Mouse (Mus musculus): ENCODE measurements at regions not wholly inside any gene's neighbourhood (a gene's known extent, or its start where the extent isn't known, plus 50 kb on each side); places are given as distances from the start of the nearest gene placed in this dataset.

DNA sequence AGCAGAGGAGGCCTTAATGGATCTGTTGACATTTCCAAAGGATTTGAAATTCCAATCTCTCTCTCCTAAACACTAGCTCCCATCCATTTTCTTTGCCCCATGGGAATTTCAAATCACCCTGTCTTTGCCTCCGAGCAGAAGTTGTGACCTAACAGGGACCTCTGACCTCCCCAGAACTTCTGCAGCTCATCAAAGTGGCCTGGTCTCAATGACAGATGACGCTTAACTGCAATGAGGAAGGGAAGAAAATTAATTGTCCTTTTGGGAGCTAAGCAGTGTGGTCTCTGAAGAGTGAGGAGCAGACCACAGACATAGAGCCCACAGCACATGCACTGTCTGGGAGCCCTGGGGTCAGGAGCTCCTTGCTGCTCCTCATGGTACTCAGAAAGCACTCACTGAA, 155.3 kb downstream of the Tox3 start:
- in situ Hi-C loops (cut with MseI, MboI) = no loop called here

DNA sequence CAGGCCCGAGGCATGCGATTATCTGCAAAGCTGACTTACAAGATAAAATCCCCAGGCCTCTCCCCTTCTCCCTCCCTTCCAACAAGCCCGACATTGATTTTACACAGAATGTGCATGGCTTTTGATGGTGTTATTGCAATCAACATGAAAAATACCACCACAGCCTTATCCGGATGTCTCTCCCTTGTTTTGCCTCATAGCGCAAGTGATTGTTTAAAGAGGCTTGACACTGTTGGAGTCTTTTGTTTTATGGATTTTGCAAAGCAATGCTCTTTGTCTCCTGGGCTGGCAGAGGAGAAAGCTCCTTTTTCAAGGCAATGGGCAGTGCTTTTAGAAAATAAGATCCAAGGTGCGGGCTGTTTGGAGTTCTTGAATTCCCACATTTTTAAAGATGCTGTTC, 165.3 kb downstream of the Tox3 start:
- in situ Hi-C loops (cut with MseI, MboI) = no loop called here

DNA sequence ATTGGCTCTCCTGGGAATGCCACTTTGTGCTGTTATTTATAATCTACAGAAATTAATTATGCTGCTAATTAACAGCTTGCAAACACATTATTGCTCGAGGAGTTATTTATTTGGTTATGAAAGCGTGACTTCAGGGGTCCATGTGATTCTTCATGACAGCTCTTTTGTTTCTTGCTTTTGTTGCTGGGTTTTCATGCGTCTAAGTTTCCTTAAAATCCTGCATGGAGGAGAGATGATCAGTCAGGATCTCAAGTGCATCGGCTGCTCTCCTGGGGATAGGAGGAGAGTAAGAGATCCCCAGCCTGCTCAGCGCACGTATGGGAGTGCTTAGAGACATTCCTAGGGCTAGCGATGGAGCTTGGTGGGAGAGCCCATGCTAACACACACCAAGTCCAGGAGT, 171.4 kb downstream of the Tox3 start:
- in situ Hi-C loops (cut with MseI, MboI) = no loop called here

DNA sequence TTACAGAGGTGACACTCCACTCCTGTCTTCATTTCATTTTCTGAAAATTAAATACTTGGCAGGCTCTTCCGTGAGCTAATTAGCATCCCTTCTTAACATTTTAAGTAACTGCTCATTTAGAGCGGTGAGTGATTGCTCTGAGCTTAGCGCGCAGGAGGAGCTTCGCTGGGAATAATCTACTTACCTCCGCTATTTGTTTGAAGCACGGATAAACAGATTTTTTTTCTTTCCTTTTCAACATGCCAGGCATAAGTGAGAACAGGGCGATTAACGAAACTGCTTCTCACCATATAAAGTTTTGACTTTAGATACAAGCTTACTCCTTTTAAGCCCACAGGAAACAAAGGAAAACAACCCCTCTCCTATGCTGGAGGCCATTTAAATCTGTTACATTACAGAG, 171.8 kb downstream of the Tox3 start:
- in situ Hi-C loops (cut with MseI, MboI) = no loop called here

DNA sequence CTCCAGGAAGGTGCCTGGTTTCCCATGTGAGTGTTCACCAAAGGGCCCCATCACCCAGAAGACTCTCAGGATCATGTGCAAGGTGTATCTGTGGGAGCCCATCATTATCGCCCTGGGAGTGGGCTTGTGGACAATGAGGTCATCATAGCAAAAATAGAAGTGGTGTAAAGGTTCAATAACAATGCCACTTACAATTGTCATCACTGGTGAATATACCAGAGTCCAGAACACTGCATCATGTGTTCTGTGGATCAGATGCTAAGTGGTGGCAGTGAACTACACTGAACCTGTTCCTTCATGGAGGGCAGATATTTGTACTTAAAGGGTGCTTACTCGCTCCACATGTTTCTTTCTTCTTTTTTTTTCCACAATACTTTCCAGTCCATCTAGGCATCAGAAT, 181.5 kb downstream of the Tox3 start:
- in situ Hi-C loops (cut with MseI, MboI) = no loop called here

DNA sequence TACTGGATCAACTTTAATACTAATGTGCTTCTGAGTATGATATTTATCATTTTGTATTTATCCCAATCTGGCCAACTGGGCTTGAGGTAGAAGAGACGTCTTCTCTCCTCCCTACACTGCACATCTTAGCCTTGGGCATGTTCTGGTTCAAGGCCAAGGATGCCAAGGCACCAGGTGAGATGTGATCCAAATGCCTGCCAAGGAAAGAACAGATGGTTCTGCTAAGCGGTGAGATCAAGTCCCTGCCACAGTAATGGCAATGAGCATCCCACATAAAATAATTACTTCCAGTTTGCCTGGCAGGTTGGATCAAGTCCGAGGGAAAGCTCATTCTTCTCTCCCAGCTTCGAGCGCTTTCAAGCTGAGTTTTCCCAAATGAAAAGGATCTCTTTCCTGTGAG, 196.7 kb downstream of the Tox3 start:
- in situ Hi-C loops (cut with MseI, MboI) = no loop called here

DNA sequence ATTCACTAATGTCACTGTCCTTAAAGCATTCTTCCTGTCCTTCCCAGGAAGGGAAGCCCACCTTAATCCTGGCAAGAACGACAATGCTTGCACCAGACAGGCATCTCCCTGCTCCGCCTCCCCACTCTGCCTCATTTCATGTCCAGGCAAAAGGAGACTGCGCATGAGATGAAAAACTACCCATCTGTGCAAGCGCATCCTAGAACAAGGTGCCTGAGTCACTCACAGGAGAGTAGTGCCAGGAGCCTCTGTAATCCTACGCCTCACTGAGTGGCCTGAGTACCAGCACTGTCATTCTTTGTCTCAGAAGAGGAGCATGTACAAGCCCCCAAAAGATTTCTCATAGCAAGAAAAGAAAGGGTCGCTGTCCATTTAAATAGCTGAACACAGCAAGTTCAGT, 198.2 kb downstream of the Tox3 start:
- in situ Hi-C loops (cut with MseI, MboI) = no loop called here

DNA sequence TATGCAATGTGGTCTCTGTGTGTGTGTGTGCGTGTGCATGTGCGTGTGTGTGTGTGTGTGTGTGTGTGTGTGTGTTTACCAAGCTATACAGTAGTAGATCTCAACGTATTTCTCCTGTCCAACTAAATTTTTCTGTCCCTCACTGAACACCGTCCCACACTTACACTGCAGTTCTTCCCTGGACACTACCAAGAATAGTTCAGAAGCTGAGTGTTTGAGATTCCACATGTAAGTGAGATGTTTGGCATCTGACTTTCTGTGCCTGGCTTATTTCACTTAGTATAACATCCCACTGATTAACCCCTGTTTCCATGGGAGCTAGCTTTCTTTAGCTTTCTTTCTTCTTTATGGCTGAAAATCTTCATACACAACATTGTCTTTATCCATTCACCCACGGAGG, 213.5 kb downstream of the Tox3 start:
- in situ Hi-C loops (cut with MseI, MboI) = no loop called here

DNA sequence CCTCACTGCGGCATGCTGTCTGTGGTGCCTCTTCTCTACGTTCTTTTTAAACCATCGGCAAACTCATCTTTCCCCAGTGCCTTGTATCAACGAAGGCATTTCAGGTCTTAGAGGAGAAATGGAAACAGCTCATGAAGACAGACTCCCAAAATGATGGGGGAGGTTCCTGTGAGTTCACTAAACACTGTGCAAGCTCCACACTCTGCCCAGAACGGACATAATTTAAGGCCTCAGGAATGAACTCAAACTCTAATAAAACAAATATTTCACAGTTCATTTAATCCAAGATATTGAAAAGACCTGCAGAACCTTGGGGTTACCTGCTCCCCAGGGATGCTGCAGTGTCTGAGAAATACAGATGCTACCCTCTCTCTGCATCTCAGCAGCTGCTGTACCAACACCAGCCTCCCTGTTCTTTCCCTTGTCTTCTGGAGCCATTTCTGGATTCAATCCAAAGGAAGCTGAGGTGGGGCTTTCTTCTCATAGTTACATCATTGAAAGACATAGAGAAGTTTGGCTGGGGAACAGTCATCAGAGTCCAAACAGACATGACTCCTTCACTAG, 217.4 kb downstream of the Tox3 start:
- in situ Hi-C loops (cut with MseI, MboI) = no loop called here

DNA sequence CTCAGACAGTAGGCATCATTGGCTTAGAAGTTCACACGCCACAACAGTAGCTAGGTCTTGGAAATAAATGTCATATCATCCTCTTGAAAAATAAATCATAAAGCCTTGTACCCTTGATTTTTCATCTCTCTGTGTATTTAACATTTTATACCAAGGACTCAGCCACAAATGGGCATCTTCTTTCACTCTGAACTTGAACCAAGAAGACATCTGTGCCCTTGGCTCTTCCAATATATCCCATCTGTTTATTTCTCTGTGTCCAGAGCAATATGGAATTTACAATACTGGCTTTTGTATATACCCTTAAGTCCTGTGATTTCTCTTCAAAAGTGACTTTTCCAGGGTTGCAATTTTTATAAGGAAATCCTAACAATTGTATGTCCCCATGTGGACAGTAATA, 222.7 kb downstream of the Tox3 start:
- in situ Hi-C loops (cut with MseI, MboI) = no loop called here

DNA sequence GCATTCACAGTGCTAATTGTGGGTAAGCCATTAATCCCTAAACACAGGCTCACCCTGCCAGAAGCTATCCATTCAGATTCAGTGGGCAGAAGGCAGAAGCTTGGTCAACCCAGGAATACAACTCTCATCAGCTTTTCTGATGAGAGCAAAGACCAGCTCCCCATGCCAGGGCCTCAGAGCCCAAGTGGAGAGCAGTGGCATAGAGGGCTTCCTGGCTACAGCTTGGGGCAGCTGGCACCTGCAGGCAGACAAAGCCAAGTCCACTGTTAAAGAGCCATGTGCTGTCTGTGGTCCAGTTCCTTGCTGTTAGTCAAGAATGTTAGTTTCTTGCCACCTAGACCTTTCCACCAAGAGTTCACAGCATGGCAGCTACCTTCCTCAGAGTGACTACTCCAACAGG, 225.0 kb downstream of the Tox3 start:
- in situ Hi-C loops (cut with MseI, MboI) = no loop called here

DNA sequence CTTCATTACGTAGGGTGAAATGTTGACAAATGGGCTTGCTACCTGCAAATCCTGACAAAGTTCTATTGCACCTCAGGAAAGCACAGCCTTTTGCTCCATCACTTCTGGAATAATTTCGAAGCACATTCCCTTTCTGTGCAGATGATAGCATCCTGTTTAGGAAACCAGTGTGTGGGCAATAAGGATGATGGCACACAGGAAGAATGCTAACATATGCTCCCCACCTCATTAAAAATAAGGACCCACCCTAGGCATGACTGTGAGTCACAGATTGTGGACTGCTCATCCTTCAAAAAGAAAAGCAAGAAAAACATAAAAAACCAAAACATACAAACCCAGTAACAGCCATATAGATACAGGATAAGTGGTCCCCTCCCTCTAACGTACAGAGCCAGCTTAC, 226.2 kb downstream of the Tox3 start:
- in situ Hi-C loops (cut with MseI, MboI) = no loop called here

DNA sequence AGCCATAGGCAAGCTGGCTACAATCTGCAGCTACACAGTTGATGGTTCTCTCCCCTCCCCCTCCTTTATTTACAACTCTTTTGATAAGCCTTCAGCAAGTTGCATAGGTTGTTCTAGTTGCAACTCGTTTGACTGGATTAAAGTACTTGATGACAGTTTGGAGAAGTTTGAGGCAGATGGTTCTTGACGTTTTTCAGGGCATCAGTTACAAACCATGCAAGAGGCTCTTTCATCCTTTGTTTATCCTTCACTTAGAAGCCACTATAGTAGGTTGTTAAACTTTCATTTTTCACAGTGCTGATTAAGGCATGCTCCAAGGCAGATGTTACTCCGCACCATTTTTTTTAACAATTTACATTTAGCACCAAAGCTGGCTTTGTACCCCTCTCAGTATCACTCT, 227.1 kb downstream of the Tox3 start:
- in situ Hi-C loops (cut with MseI, MboI) = no loop called here

DNA sequence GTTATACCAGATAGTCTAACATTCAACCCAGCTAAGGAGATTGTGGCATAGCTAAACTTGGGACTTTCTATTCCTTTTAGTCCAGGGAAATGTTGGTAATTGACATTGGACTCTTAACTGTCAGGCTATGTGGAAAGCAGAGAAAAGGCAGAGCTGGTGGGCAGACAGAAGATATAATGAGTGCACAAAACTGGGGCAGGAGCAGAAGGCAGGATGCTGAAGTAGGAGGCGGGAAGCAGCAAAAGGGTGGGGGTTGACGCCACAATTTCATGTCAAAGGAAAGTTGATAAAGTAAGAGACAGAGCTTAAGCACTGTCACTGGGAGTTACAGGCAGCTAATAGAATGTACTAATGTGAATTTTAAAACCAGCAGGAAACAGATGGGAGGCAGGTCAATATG, 232.7 kb downstream of the Tox3 start:
- in situ Hi-C loops (cut with MseI, MboI) = no loop called here

DNA sequence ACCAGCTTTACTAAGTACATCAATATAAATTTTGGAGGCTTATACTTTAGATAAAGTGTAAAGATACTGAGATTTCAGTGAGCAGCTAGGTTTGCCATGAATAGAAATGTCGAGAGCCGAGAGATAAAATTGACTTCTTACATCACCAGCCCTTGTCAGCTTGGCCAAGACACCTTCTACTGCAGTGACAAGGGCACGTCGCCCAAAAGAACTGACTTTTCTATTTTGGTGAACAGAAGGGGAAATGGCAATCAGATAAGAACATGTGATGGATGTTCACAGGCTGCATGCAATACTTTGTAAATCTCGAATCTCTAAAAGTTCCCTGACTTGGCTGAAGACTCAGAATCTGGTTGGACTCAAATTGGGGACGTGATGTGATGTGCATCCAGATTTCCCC, 247.6 kb downstream of the Tox3 start:
- in situ Hi-C loops (cut with MseI, MboI) = no loop called here

DNA sequence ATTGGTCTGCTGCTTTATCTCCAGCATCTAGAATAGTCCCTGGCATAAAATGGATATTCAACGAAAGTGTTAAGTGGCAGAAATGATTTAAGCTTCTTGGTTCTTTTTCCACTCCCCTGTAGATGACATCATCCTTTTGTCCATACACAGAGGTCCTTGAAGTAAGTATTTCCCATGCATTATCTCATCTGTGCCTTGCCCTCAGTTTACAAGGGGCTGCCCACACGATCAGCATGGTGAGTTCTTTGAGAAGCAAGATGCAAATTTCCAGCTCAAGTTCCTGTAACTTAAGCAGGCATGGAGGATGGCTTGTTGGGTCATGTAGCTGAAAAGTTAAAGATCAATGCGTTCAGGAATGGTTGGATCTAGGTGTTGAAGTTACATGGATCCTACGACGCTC, 265.5 kb downstream of the Tox3 start:
- in situ Hi-C loops (cut with MseI, MboI) = no loop called here

DNA sequence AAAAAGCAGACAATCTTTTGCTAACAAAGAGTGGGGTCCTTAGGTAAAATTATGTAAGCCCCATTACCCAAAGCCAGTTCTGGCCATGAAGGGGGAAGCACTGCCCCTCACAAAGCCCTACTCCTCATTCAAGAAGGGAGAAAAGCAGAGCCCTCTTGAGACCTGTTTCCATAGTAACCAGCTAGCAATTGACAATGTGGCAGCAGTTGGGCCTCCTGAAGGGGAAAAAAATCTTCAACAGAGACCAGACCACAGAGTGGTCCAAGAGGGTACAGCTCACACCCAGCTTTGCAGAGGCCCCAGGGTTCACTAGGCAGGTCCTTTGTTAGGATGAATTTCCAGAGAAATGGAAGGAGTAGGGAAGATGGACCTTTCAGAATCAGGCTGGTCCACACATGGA, 271.8 kb downstream of the Tox3 start:
- in situ Hi-C loops (cut with MseI, MboI) = no loop called here

DNA sequence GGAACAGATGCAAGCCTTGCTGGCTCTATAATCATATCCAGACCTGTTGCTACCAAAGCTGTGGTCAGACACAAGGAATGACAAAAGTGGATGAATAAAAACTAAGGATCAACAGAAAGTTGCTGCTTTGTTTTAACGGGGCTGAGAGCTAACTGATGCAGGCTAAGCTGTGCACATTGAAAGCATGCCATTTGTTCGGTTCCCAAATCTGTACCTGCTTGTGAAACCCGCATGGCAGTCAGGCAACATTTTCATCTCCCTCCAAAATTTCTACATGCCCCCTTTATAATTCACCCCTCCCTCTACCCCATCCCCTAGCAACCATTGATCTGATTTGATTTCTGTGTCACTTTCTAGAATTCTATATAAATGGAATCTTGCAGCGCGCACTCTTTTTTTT, 272.3 kb downstream of the Tox3 start:
- in situ Hi-C loops (cut with MseI, MboI) = no loop called here

DNA sequence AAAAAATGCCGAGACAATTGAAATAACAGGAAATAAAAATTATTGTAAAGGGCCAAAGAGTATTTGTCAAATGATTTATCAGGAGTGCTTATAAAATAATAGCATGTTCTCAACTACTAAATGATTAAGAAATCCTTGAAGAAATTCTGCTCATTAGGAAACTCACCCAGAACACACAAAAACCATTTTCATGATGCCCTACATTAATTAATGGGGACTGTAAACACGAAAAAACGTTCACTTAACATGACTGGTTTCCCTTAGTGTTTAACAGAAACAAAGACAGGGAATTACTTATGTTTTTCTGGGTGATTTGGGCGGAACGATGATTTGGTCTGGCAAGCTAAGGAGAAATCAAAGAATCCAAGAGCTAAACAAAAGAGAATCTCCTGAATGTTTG, 278.1 kb downstream of the Tox3 start:
- in situ Hi-C loops (cut with MseI, MboI) = no loop called here

DNA sequence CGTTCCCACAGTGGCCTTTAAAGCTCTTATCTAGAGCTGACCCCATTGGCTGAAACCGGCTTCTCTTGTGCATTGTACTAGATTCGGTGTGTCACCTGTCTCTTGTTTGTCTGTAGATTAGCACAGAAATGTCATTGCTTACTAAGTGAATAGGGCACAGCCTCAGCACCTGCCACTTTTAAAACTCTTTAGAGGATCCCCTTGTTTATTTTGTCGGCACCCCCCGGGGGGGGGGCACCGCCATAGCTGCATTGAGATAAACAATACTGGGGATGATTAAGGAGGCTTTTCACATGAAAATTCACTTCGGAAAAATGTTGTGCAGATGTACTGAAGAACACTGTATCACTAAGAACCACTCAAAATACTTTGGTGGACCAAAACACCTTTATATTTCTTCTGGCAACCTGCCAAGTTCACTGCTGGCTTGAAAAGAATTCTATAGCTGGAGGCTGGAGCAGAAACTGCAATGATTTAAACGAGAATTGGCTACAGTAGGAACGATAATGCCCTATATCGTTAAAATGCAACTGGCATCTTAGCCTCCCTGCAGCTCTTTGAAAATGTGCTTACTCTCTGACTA, 278.6 kb downstream of the Tox3 start:
- in situ Hi-C loops (cut with MseI, MboI) = no loop called here

DNA sequence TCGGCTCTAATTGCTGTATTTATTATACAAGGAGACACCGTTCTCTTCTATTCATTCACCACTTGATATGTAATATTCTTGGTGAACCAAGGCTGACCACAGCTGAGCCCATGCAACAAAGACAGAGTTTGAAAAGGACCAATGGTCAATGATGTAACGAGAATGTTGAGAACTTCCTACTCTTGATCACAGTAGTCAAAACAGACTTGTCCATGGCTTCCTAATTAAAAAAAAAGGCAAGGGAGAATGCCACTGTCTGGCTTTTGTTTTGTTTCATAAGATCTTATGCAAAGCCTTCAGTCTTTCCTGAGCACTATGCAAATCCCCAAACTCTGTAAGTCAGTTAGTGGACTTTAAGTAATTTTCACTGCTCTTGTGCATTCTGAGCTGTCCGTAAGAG, 279.7 kb downstream of the Tox3 start:
- in situ Hi-C loops (cut with MseI, MboI) = no loop called here

DNA sequence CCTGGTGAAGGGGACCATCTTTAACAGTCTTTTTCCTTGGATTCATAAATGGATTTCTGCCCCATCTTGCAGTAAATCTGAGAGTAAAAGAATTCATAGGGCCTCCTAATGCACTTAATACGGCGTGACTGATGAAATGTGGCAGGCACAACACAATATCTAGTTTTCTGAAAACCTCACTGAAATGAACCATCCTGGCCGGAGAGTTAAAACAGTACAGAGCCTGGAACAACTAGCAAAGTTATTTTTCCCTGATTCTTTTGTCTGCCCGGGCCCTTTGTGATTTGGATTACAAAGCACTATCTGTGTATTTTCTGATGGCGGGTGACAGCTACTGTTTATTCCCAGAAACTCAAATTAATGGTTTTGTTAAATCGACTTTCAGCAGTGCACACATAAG, 283.8 kb downstream of the Tox3 start:
- in situ Hi-C loops (cut with MseI, MboI) = no loop called here

DNA sequence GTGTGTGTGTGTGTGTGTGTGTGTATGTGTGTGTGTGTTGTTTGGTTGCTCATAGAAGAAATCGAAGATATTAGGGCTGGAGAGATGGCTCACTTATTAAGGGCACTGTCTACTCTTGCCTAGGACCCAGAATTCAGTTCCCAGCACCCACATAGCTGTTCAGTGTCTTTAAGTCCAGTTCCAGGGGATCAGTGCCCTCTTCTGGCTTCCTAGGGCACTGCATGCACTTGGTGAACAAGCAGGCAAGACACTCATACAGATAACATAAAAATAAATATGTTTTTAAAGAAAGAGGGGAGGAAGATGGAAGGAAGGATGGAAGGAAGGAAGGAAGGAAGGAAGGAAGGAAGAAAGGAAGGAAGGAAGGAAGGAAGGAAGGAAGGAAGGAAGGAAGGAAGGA, 284.9 kb downstream of the Tox3 start:
- in situ Hi-C loops (cut with MseI, MboI) = no loop called here

DNA sequence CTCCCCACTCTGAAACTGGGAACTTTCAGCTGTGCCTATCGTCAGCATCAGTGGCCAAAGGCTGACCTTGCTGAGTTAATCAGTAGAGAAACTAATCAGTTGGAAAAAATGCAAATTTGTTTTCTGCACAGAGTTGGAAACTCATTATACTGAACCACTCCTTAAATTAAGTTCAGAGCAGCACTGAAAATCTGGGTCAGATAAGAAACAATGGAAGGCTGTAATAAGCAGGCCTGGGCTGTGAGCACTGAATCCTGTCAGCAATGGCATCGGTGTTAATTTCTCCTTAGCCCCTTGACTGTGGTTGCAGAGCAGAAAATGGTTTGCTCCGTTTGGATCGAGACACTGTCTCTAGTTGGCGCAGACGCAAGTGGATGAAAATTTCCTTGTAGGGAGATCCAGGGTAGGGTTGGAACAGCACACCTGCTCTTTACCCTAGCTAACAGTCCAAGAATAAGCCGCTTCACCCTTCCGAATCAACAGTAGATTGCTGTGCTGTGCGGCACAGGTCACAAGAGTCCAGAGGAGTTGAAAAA, 289.4 kb downstream of the Tox3 start:
- in situ Hi-C loops (cut with MseI, MboI) = no loop called here

Measured in mouse trophoblast stem cell (cell line).